Mouse (Mus musculus) brain, embryonic 14.5 days (tissue): ENCODE data around the gene Cd2.

Source experiments
- CTCF ChIP-seq: fragments of 200-500 bp; IDR thresholded peaks from 2 replicates; pipeline ENCODE4 v1.5.1; 2012; ENCODE audit warnings: inconsistent platforms, mild to moderate bottlenecking, moderate library complexity, borderline replicate concordance; ENCODE audit not compliant: insufficient read depth, insufficient read length; ENCODE audit errors: extremely low read depth
- POLR2A ChIP-seq: fragments of 200-500 bp; IDR thresholded peaks from 2 replicates; pipeline ENCODE4 v1.6.1; 2012; ENCODE audit warnings: mild to moderate bottlenecking, inconsistent platforms, borderline replicate concordance; ENCODE audit not compliant: poor library complexity, insufficient read depth, insufficient read length, severe bottlenecking; ENCODE audit errors: extremely low read depth

DNA sequence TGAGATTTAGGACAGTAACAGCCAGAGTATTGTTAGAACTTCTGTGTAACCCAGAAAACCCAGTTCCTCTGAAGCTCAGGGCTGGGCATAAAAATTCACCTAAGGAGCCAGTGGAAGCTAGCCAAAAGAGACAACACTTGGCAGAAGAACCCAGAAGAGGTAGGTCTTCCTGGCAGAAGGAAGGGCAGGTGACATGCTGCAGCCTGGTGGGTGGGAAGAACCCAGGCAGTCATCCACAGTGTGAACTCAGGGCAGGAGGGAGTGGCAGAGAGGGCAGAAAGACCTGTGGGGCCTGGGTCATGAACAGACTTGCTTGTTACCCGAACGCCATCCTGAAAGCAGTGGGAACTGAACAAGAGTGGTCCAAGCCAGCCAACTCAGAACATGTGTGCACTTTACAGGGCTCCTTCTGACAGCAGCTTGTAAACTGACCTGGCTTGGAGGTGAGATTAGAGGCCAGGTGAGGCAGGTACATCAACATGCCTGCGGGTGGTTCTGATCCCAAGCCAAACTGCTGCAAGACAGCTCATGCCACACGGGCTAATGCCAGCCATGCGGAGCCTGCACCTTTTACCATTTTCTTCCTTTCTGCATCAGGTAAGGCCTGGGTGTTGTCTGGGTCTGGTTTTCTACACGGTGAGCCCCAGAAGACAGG is 30.9 kb upstream of the Cd2 start:
- no peak for TF ChIP-seq POLR2A
- TF ChIP-seq CTCF, result no peak
